Mouse (Mus musculus) heart, embryonic 14.5 days (tissue): ENCODE measurements around the gene Stard3. TPM values are rescaled to one million over a fixed set of nuclear protein-coding genes. Genes with fewer than 3 reads are reported as not detected.

Experiments
- ATAC-seq: fragments of 200-750 bp; cut with Nextera tagmentation; 2 replicates; pipeline ENCODE4 v1.8.0; 2017; ENCODE audit warnings: low read depth, moderate TSS enrichment; ENCODE audit not compliant: insufficient number of reproducible peaks, insufficient read depth, low FRiP score
- H3K27ac ChIP-seq, 2 experiments: fragments of 200-500 bp in 1 of 2; fragments of 300-500 bp in 1 of 2; sonication (generic) in 1 of 2; replicated peaks in 1 of 2; 2 replicates each; pipeline ENCODE4 v1.5.1; 2012 to 2014; ENCODE audit warnings: low read depth in 2 of 2, low read length in 2 of 2, control low read depth in 1 of 2, mild to moderate bottlenecking in 1 of 2, mixed read lengths in 1 of 2; ENCODE audit not compliant: control insufficient read depth in 1 of 2, insufficient read depth in 1 of 2
- H3K27me3 ChIP-seq: fragments of 300-500 bp; sonication (generic); 2 replicates; pipeline ENCODE4 v1.6.1; 2014; ENCODE audit warnings: mild to moderate bottlenecking, low read length, control low read depth; ENCODE audit not compliant: control insufficient read depth, insufficient read depth
- H3K36me3 ChIP-seq: fragments of 300-500 bp; sonication (generic); 2 replicates; pipeline ENCODE4 v1.6.1; 2014; ENCODE audit warnings: mild to moderate bottlenecking, control low read depth, low read length, mixed read lengths; ENCODE audit not compliant: control insufficient read depth, insufficient read depth
- H3K4me1 ChIP-seq, 2 experiments: fragments of 200-500 bp in 1 of 2; fragments of 300-500 bp in 1 of 2; sonication (generic) in 1 of 2; 2 replicates each; pipeline ENCODE4 v1.6.1; 2012 to 2014; ENCODE audit warnings: low read length in 2 of 2, control low read depth in 1 of 2, mixed read lengths in 1 of 2; ENCODE audit not compliant: control insufficient read depth in 2 of 2, insufficient read depth in 2 of 2
- H3K4me2 ChIP-seq: fragments of 300-500 bp; sonication (generic); 2 replicates; pipeline ENCODE4 v1.6.1; 2014; ENCODE audit warnings: mild to moderate bottlenecking, low read length
- H3K4me3 ChIP-seq, 2 experiments: fragments of 200-500 bp in 1 of 2; fragments of 300-500 bp in 1 of 2; sonication (generic) in 1 of 2; 2 replicates each; pipeline ENCODE4 v1.5.1; 2012 to 2014; ENCODE audit warnings: low read length in 2 of 2, mild to moderate bottlenecking in 2 of 2, control low read depth in 1 of 2, low read depth in 1 of 2, moderate library complexity in 1 of 2; ENCODE audit not compliant: control insufficient read depth in 1 of 2, insufficient read depth in 1 of 2
- H3K9ac ChIP-seq: fragments of 300-500 bp; sonication (generic); 2 replicates; pipeline ENCODE4 v1.6.1; 2014; ENCODE audit warnings: mild to moderate bottlenecking, low read length
- H3K9me3 ChIP-seq: fragments of 300-500 bp; sonication (generic); 2 replicates; pipeline ENCODE4 v1.6.1; 2016; ENCODE audit warnings: low read length, control low read depth; ENCODE audit not compliant: control insufficient read depth
- WGBS: fragments of 180-500 bp; shearing (Covaris S2); extraction: QIAGEN DNeasy Blood & Tissue Kit; methylation state at CpG from one replicate; pipeline ENCODE4 v1.1.7; 2014; 5-methylcytosine and 5-hydroxymethylcytosine counted together
- polyA plus RNA-seq: library from polyadenylated mRNA; unstranded; fragments of >200 nt; fragmentation: Nextera tagmentation; extraction: Ambion mirVana; gene quantifications from 2 replicates; pipeline ENCODE4 v1.2.1, GENCODE M21; 2014

Gene Stard3
- polyA plus RNA-seq, 1 experiment from 2014 or later: 33.1 TPM

DNA sequence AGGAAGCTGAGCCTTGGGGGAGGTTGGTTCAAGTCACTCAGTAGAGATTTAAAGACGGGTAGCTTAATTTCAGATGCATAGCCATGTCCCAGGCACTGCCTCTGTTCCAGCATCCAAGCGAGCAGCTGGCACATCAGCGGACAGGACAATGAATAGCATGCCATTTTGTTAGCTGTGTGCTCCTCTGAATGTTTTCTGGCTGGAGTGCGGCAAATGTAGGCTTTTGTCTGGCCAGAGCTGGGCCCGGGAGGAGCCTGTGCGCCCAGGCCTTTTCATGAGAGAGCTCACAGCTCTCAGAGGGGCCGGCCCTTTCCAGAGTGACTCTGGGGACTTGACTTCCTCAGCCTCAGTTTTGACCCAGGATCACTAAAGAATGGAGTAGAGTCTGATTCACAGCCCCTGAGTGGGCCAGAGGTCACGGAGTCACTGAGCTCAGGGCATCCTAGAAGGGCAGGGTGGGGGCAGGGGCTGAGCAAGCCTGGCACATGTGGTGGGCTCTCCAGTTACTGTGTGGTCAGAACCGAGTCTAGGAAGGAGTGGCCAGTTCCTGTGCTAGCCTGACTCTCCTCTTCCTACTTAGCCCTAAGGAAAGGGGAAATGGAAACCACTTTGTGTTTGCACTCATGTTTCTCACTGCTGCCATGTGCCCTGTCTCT lies 2.8 kb downstream of the Stard3 start:
- 72% methylated on average over 9 of the region's 9 CpGs for WGBS
- Histone ChIP-seq H3K9me3 (no peaks in the 10 kb centered on the region), H3K4me3 (no peak overlapping the region), H3K27me3 (no peaks in the 10 kb centered on the region), H3K4me2 (no peak overlapping the region), H3K9ac (0 out of 2 replicates have a peak overlapping the region, but pooled peaks have one; percentile 2), H3K4me1 (peaks cover 18 to 35% of the 10 kb centered on the region in 2 experiments), H3K36me3 (0 out of 2 replicates have a peak, but pooled peaks cover 5% of the 10 kb centered on the region), H3K27ac (peak overlapping the region in 1 of 2 experiments; percentile 27; a peak in 2 of 4 replicates)
- ATAC-seq: no peak

- Histone ChIP-seq H3K9ac (no peak overlapping the region), H3K27ac (no peak overlapping the region), H3K9me3 (no peaks in the 10 kb centered on the region), H3K4me3 (no peak overlapping the region), H3K36me3 (0 out of 2 replicates have a peak, but pooled peaks cover 8% of the 10 kb centered on the region), H3K4me1 (peaks cover 30 to 43% of the 10 kb centered on the region in 2 experiments), H3K4me2 (no peak overlapping the region), H3K27me3 (no peaks in the 10 kb centered on the region)
- 79% methylated on average over 5 of the region's 5 CpGs for WGBS
- ATAC-seq: no peak
Observed at GRCm38 (mm10) chr11:98363817-98364216, 5.6 kb downstream of the Stard3 start.

DNA sequence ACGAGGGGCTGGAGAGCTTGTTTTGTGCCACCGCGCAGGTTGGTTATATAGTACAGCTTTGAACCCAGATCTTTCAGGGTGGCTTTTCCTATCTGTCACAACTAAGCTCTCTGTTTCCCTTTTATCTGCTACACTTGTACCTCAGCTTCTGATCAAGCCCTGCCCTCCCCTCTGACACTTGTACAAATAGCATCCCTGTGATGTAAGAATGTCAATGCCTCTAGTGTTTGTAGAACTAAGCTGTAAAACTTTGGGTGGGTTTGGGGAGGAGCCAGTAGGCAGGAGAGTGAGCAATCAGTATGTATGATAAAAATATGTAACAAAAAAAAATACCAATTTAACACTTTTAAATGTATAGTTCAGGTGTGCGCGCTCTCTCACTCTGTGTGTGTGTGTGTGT lies 6.2 kb downstream of the Stard3 start:
- WGBS: 89% methylated on average over 5 of the region's 5 CpGs
- H3K9ac ChIP-seq: no peak overlapping the region
- ATAC-seq: no peak
- no peak overlapping the region for H3K27ac ChIP-seq
- no peaks in the 10 kb centered on the region for H3K9me3 ChIP-seq
- H3K4me3 ChIP-seq: no peak overlapping the region
- 0 out of 2 replicates have a peak, but pooled peaks cover 8% of the 10 kb centered on the region for H3K36me3 ChIP-seq
- H3K4me1 ChIP-seq: peaks cover 27 to 43% of the 10 kb centered on the region in 2 experiments
- H3K27me3 ChIP-seq: no peaks in the 10 kb centered on the region
- H3K4me2 ChIP-seq: no peak overlapping the region

- 73% methylated on average over 10 of the region's 10 CpGs for WGBS
- Histone ChIP-seq H3K4me2 (no peak overlapping the region), H3K4me1 (peaks cover 28 to 43% of the 10 kb centered on the region in 2 experiments), H3K36me3 (0 out of 2 replicates have a peak, but pooled peaks cover 8% of the 10 kb centered on the region), H3K9me3 (no peaks in the 10 kb centered on the region), H3K9ac (no peak overlapping the region), H3K27me3 (no peaks in the 10 kb centered on the region), H3K4me3 (no peak overlapping the region), H3K27ac (peak overlapping the region in 1 of 2 experiments; percentile 55; a peak in 2 of 4 replicates)
- ATAC-seq: no peak
Observed at GRCm38 (mm10) chr11:98366290-98366689, 8.1 kb downstream of the Stard3 start.

GRCm38 (mm10) chr11:98367171-98367862 lies 9.1 kb downstream of the Stard3 start:
- no peak overlapping the region for H3K4me3 ChIP-seq
- 0 out of 2 replicates have a peak, but pooled peaks cover 2% of the 10 kb centered on the region for H3K36me3 ChIP-seq
- ATAC-seq: no peak
- H3K27ac ChIP-seq: peak overlapping the region; percentile 73 to 86
- peak overlapping the region; percentile 2 for H3K4me2 ChIP-seq
- 35% methylated on average over 10 of the region's 10 CpGs for WGBS
- H3K4me1 ChIP-seq: peaks cover 36 to 47% of the 10 kb centered on the region in 2 experiments
- no peaks in the 10 kb centered on the region for H3K9me3 ChIP-seq
- no peak overlapping the region for H3K9ac ChIP-seq
- no peaks in the 10 kb centered on the region for H3K27me3 ChIP-seq

- no peak for ATAC-seq
- no peaks in the 10 kb centered on the region for H3K27me3 ChIP-seq
- H3K4me1 ChIP-seq: peaks cover 36 to 50% of the 10 kb centered on the region in 2 experiments
- H3K27ac ChIP-seq: peak overlapping the region; percentile 73 to 86
- H3K4me3 ChIP-seq: no peak overlapping the region
- WGBS: 53% methylated on average over 7 of the region's 7 CpGs
- peaks cover 5% of the 10 kb centered on the region; the same call in 1 of the 2 replicates for H3K36me3 ChIP-seq
- no peak overlapping the region for H3K9ac ChIP-seq
- 0 out of 2 replicates have a peak overlapping the region, but pooled peaks have one; percentile 2 for H3K4me2 ChIP-seq
- no peaks in the 10 kb centered on the region for H3K9me3 ChIP-seq
Observed at GRCm38 (mm10) chr11:98367863-98368186, 9.7 kb downstream of the Stard3 start.

DNA sequence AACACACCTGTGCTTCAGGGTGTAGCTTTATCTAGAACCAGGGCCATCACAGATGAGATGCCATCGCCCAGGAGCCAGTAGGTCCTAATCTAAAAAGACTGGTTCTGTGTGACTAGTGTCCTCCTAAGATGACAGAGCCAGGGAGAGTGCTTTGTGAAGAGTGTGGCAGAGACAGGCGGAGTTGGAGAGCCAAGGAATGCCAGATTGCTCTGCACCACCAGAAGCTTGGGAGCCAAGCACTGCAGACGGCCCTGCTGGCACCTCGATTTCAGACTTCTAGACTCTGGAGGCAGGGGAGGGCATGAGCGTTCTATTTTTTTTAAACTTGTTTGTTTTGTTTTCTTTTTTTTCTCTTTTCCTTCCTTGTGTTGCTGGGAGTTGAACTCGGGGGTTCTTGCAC lies 11.2 kb downstream of the Stard3 start:
- Histone ChIP-seq H3K4me2 (no peak overlapping the region), H3K9ac (no peak overlapping the region; the same call in 1 of the 2 replicates), H3K36me3 (peaks cover 13% of the 10 kb centered on the region; the same call in 1 of the 2 replicates), H3K4me3 (no peak overlapping the region), H3K4me1 (peaks cover 38 to 65% of the 10 kb centered on the region in 2 experiments), H3K9me3 (no peaks in the 10 kb centered on the region), H3K27ac (no peak overlapping the region), H3K27me3 (no peaks in the 10 kb centered on the region)
- no peak for ATAC-seq
- WGBS: 65% methylated on average over 6 of the region's 6 CpGs
